In the genomic region with DNA sequence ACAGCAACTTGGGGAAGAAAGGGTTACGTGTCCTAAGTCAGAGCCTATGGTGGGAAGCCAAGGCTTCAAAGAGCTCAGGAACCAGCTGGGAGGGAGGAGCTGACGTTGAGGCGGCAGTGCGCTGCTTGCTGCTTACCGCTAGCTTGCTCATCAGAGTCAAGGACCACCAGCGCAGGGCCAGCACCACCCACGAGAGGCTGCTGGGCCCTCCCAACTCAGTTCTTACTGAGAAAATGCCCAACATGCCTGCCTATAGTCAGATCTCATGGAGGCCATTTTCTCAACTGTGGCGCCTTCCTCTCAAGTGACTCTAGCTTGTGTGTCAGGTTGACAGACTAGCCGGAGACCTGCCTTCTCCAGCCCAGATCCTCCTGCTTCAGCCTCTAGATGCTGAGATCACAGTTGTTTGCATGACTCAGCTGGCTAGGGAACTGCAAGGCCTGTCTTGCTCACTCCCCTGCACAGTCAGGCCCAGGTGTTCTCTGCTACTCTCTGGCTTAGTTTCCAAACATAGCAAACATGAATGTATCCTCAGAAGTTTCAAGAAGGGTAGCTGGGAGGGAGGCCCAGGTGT, we compare ENCODE assay signal across 8 mouse cellular contexts. TPM values are rescaled to one million over a fixed set of nuclear protein-coding genes. Genes with fewer than 3 reads are reported as not detected.
DNase-seq lines count a peak whose midpoint lies in the region; ATAC-seq and TF ChIP-seq lines count a peak whose summit lies in the region.

No protein-coding gene starts in this region.

- WGBS in intestine, embryonic 14.5 days = 22% methylated on average over 9 of the region's 9 CpGs

- DNase-seq in 3134 (ENCODE audit: extremely low read depth, insufficient read length, low spot score) (peak; percentile 77), 416B (ENCODE audit: low read depth) (peak; percentile 84)
- peak; percentile 73 for DNase-seq in intestine, embryonic 14.5 days (ENCODE audit: low spot score)
- DNase-seq in thymus, postnatal 36 days = peak; percentile 67 to 83
- DNase-seq in ovary, postnatal 14 days (ENCODE audit: low spot score) = no peak
- no peak for DNase-seq in right cerebral cortex, postnatal 10 days (ENCODE audit: low spot score in 2 of 2)

- no peaks in the 10 kb centered on the region for H3K9me3 ChIP-seq in intestine, embryonic 14.5 days (ENCODE audit: control insufficient read depth, low read length)

- no peak overlapping the region for H3K9ac ChIP-seq in intestine, embryonic 14.5 days (ENCODE audit: low read length)

- H3K4me2 ChIP-seq in intestine, embryonic 14.5 days (ENCODE audit: low read length) = no peak overlapping the region

- TF ChIP-seq CTCF in embryonic fibroblast, embryonic 13.5 days (IDR thresholded peaks at IDR 0.05; ENCODE audit: borderline replicate concordance, insufficient read depth, low read length) = no peak

- no peak; the same call in 1 of the 2 replicates for TF ChIP-seq POLR2A in embryonic fibroblast, embryonic 13.5 days (IDR thresholded peaks at IDR 0.05; ENCODE audit: low read depth, low read length)

- H3K4me1 ChIP-seq in embryonic fibroblast, embryonic 13.5 days (ENCODE audit: control insufficient read depth, insufficient read depth, low read length) = peaks cover 5% of the 10 kb centered on the region
- H3K4me1 ChIP-seq in intestine, embryonic 14.5 days (replicated peaks; ENCODE audit: control insufficient read depth, insufficient read depth, low read length) = peaks cover 25% of the 10 kb centered on the region

- no peak overlapping the region for H3K4me3 ChIP-seq in embryonic fibroblast, embryonic 13.5 days (ENCODE audit: insufficient read depth, low read length)
- H3K4me3 ChIP-seq in intestine, embryonic 14.5 days (ENCODE audit: low read depth, low read length) = no peak overlapping the region

- no peaks in the 10 kb centered on the region for H3K27me3 ChIP-seq in intestine, embryonic 14.5 days (replicated peaks; ENCODE audit: control insufficient read depth, insufficient read depth, low read length)

- peak overlapping the region; percentile 50 for H3K27ac ChIP-seq in embryonic fibroblast, embryonic 13.5 days (ENCODE audit: insufficient read depth, low read length)
- peak overlapping the region; percentile 48; the same call in 1 of the 2 replicates for H3K27ac ChIP-seq in intestine, embryonic 14.5 days (ENCODE audit: low read depth)

- H3K36me3 ChIP-seq in intestine, embryonic 14.5 days (ENCODE audit: control insufficient read depth, insufficient read depth, low read length) = no peaks in the 10 kb centered on the region

- no peak for ATAC-seq in intestine, embryonic 14.5 days (replicated peaks; ENCODE audit: low FRiP score, low TSS enrichment, low read depth)
- peak; percentile 83 for ATAC-seq in megakaryocyte progenitor cell, adult 5-6 weeks (replicated peaks; ENCODE audit: poor library complexity)

RNA-seq across cellular contexts. Expression of a gene that starts 51.7 kb away (rescaled TPM):
- 24.9 and 35.7 TPM in 2 replicates for polyA plus RNA-seq in embryonic fibroblast, embryonic 13.5 days (2011; ENCODE audit: insufficient read length, low read depth, missing spikeins)
- polyA plus RNA-seq in intestine, embryonic 14.5 days (2014; fragmentation: Nextera tagmentation; extraction: Ambion mirVana) = 18.2 and 18.9 TPM in 2 replicates
- total RNA-seq in megakaryocyte progenitor cell, adult 5-6 weeks (2015) = 15.7 and 16.3 TPM in 2 replicates
- total RNA-seq in megakaryocyte progenitor cell, adult 5-6 weeks (2017) = 16.2 and 17.7 TPM in 2 replicates

RNA-seq across cellular contexts. Expression of a gene that starts 52.1 kb away (rescaled TPM):
- 78.4 and 83.1 TPM in 2 replicates for polyA plus RNA-seq in embryonic fibroblast, embryonic 13.5 days (2011; ENCODE audit: insufficient read length, low read depth, missing spikeins)
- 68.8 and 69.2 TPM in 2 replicates for polyA plus RNA-seq in intestine, embryonic 14.5 days (2014; fragmentation: Nextera tagmentation; extraction: Ambion mirVana)
- total RNA-seq in megakaryocyte progenitor cell, adult 5-6 weeks (2015) = 15.7 and 19.9 TPM in 2 replicates
- 23.9 and 28.2 TPM in 2 replicates for total RNA-seq in megakaryocyte progenitor cell, adult 5-6 weeks (2017)

RNA-seq across cellular contexts. Expression of a gene that starts 54.3 kb away (rescaled TPM):
- 1.3 and 3.5 TPM in 2 replicates for polyA plus RNA-seq in embryonic fibroblast, embryonic 13.5 days (2011; ENCODE audit: insufficient read length, low read depth, missing spikeins)
- polyA plus RNA-seq in intestine, embryonic 14.5 days (2014; fragmentation: Nextera tagmentation; extraction: Ambion mirVana) = 2.1 and 2.5 TPM in 2 replicates
- 28.7 and 30.5 TPM in 2 replicates for total RNA-seq in megakaryocyte progenitor cell, adult 5-6 weeks (2015)
- 30.2 and 39.5 TPM in 2 replicates for total RNA-seq in megakaryocyte progenitor cell, adult 5-6 weeks (2017)

Comparison
In these comparisons a context has a peak if more than half of its experiments do, and no peak if none do; other contexts are left out.
1. DNase-seq: peak in 3134 (single experiment), 416B (single experiment), intestine, embryonic 14.5 days (single experiment) and thymus, postnatal 36 days (2 of 2); none in ovary, postnatal 14 days (single experiment) and right cerebral cortex, postnatal 10 days (0 of 2).